Mouse (Mus musculus) lung, adult 2 months (tissue): ENCODE data around the gene Zfp69.

Source experiments
- CTCF ChIP-seq: fragments of 200-500 bp; IDR thresholded peaks from 2 replicates; pipeline ENCODE4 v1.5.1; 2011; ENCODE audit warnings: mild to moderate bottlenecking, low read length, control low read depth; ENCODE audit not compliant: insufficient read depth
- POLR2A ChIP-seq: fragments of 200-500 bp; IDR thresholded peaks from 2 replicates; pipeline ENCODE4 v1.6.1; 2011; ENCODE audit warnings: low read depth, mild to moderate bottlenecking, control low read depth, low read length, borderline replicate concordance; ENCODE audit errors: extremely low read depth

DNA sequence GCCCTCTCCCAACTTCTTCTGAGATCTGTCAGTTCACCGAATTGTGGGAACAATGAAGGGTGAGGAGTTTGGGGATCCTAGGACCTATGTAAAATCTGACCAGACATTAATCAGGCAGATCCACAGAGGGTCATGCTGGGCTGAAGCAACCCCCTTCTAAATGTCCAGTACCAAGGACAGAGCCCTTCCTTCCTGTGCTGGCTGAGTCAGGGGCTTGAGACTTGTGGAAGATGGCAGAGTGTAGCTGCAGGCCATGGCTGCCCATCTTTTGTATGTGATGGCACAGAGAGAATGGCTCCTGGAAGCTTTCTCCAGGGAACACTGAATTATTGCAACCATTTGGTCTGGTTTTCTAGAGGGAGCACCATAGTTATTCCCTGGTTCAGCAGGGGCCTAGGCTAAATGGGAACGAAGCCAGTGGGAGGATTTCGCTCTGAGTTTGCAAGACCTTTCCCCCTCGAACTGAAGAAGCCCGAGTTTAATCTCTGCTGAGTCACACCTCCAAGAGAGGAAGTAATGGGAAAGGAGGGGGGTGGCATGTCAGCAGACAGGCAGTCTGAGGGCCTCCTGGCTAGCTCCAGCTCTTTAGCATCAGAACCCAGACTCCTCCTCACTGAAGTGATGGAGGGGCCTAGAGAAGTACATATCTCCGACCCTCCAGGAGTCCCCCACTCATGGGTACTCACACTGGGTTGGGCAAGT is 70.6 kb downstream of the Zfp69 start:
- TF ChIP-seq POLR2A, result no peak
- TF ChIP-seq CTCF, result no peak
